Mouse (Mus musculus): ENCODE measurements around the gene Samd13. TPM values are rescaled to one million over a fixed set of nuclear protein-coding genes. Genes with fewer than 3 reads are reported as not detected.
A peak's percentile ranks its signal among the peaks of the same experiment; 100 is the strongest.

Samd13 gene
- polyA plus RNA-seq, 1 experiment from 2014 or later: 0.86 TPM

- Histone ChIP-seq H3K4me2 (ENCODE audit: low read depth, low read length) (no peak overlapping the region), H3K9me3 (replicated peaks; ENCODE audit: control insufficient read depth, low read length) (no peaks in the 10 kb centered on the region), H3K36me3 (replicated peaks; ENCODE audit: control insufficient read depth, insufficient read depth, low read depth, low read length) (no peaks in the 10 kb centered on the region), H3K4me3 (ENCODE audit: low read depth, low read length) (no peak overlapping the region), H3K27me3 (ENCODE audit: control insufficient read depth, insufficient read depth, low read length) (no peaks in the 10 kb centered on the region), H3K9ac (replicated peaks; ENCODE audit: low read length) (no peak overlapping the region), H3K27ac (replicated peaks; ENCODE audit: low read depth, low read length) (no peak overlapping the region), H3K4me1 (ENCODE audit: control insufficient read depth, insufficient read depth, low read length) (no peaks in the 10 kb centered on the region)
- ATAC-seq (replicated peaks; ENCODE audit: insufficient number of reproducible peaks, low FRiP score, low TSS enrichment, low read depth): no peak
- 68% methylated on average over 1 of the region's 1 CpGs for WGBS
- DNase-seq (ENCODE audit: low spot score): no peak
These were observed 23.7 kb upstream of the Samd13 start for GRCm38 (mm10) chr3:146709086-146709485.

GRCm38 (mm10) chr3:146708381-146708780 lies 23.0 kb upstream of the Samd13 start:
- H3K27ac ChIP-seq (replicated peaks; ENCODE audit: low read depth, low read length): no peak overlapping the region
- no peak for DNase-seq (ENCODE audit: low spot score)
- H3K4me2 ChIP-seq (ENCODE audit: low read depth, low read length): no peak overlapping the region
- H3K9me3 ChIP-seq (replicated peaks; ENCODE audit: control insufficient read depth, low read length): no peaks in the 10 kb centered on the region
- no peak for ATAC-seq (replicated peaks; ENCODE audit: insufficient number of reproducible peaks, low FRiP score, low TSS enrichment, low read depth)
- no peaks in the 10 kb centered on the region for H3K27me3 ChIP-seq (ENCODE audit: control insufficient read depth, insufficient read depth, low read length)
- no peaks in the 10 kb centered on the region for H3K4me1 ChIP-seq (ENCODE audit: control insufficient read depth, insufficient read depth, low read length)
- WGBS: 74% methylated on average over 3 of the region's 3 CpGs
- H3K9ac ChIP-seq (replicated peaks; ENCODE audit: low read length): no peak overlapping the region
- no peaks in the 10 kb centered on the region for H3K36me3 ChIP-seq (replicated peaks; ENCODE audit: control insufficient read depth, insufficient read depth, low read depth, low read length)
- H3K4me3 ChIP-seq (ENCODE audit: low read depth, low read length): no peak overlapping the region

- no peak for DNase-seq (ENCODE audit: low spot score)
- WGBS: 87% methylated on average over 4 of the region's 4 CpGs
These were observed 18.7 kb upstream of the Samd13 start for GRCm38 (mm10) chr3:146704099-146704498.

GRCm38 (mm10) chr3:146700051-146700450 lies 14.7 kb upstream of the Samd13 start:
- Histone ChIP-seq H3K36me3 (replicated peaks; ENCODE audit: control insufficient read depth, insufficient read depth, low read depth, low read length) (no peaks in the 10 kb centered on the region; the same call in 1 of the 2 replicates), H3K4me2 (ENCODE audit: low read depth, low read length) (no peak overlapping the region), H3K4me3 (ENCODE audit: low read depth, low read length) (no peak overlapping the region), H3K27ac (replicated peaks; ENCODE audit: low read depth, low read length) (no peak overlapping the region), H3K4me1 (ENCODE audit: control insufficient read depth, insufficient read depth, low read length) (no peaks in the 10 kb centered on the region), H3K9me3 (replicated peaks; ENCODE audit: control insufficient read depth, low read length) (no peaks in the 10 kb centered on the region), H3K9ac (replicated peaks; ENCODE audit: low read length) (no peak overlapping the region), H3K27me3 (ENCODE audit: control insufficient read depth, insufficient read depth, low read length) (no peaks in the 10 kb centered on the region)
- ATAC-seq (replicated peaks; ENCODE audit: insufficient number of reproducible peaks, low FRiP score, low TSS enrichment, low read depth) (no peak), DNase-seq (ENCODE audit: low spot score) (no peak)
- 81% methylated on average over 11 of the region's 11 CpGs for WGBS

More at GRCm38 (mm10) chr3:146704099-146704498, 18.7 kb upstream of the Samd13 start:
- no peak for ATAC-seq (replicated peaks; ENCODE audit: insufficient number of reproducible peaks, low FRiP score, low TSS enrichment, low read depth)
- no peak overlapping the region for H3K27ac ChIP-seq (replicated peaks; ENCODE audit: low read depth, low read length)
- H3K36me3 ChIP-seq (replicated peaks; ENCODE audit: control insufficient read depth, insufficient read depth, low read depth, low read length): no peaks in the 10 kb centered on the region; the same call in 1 of the 2 replicates
- no peaks in the 10 kb centered on the region for H3K9me3 ChIP-seq (replicated peaks; ENCODE audit: control insufficient read depth, low read length)
- no peak overlapping the region for H3K9ac ChIP-seq (replicated peaks; ENCODE audit: low read length)
- no peak overlapping the region for H3K4me2 ChIP-seq (ENCODE audit: low read depth, low read length)
- no peak overlapping the region for H3K4me3 ChIP-seq (ENCODE audit: low read depth, low read length)
- H3K27me3 ChIP-seq (ENCODE audit: control insufficient read depth, insufficient read depth, low read length): no peaks in the 10 kb centered on the region
- no peaks in the 10 kb centered on the region for H3K4me1 ChIP-seq (ENCODE audit: control insufficient read depth, insufficient read depth, low read length)

- no peaks in the 10 kb centered on the region for H3K27me3 ChIP-seq (ENCODE audit: control insufficient read depth, insufficient read depth, low read length)
- H3K27ac ChIP-seq (replicated peaks; ENCODE audit: low read depth, low read length): no peak overlapping the region
- no peak for DNase-seq (ENCODE audit: low spot score)
- H3K4me1 ChIP-seq (ENCODE audit: control insufficient read depth, insufficient read depth, low read length): no peaks in the 10 kb centered on the region
- 0 out of 2 replicates have a peak overlapping the region, but pooled peaks have one; percentile 19 for H3K9ac ChIP-seq (replicated peaks; ENCODE audit: low read length)
- no peak overlapping the region for H3K4me2 ChIP-seq (ENCODE audit: low read depth, low read length)
- no peak overlapping the region for H3K4me3 ChIP-seq (ENCODE audit: low read depth, low read length)
- no peak for ATAC-seq (replicated peaks; ENCODE audit: insufficient number of reproducible peaks, low FRiP score, low TSS enrichment, low read depth)
- H3K9me3 ChIP-seq (replicated peaks; ENCODE audit: control insufficient read depth, low read length): no peaks in the 10 kb centered on the region
- 60% methylated on average over 11 of the region's 11 CpGs for WGBS
- no peaks in the 10 kb centered on the region; the same call in 1 of the 2 replicates for H3K36me3 ChIP-seq (replicated peaks; ENCODE audit: control insufficient read depth, insufficient read depth, low read depth, low read length)
These were observed 13.6 kb upstream of the Samd13 start for GRCm38 (mm10) chr3:146698982-146699381.

GRCm38 (mm10) chr3:146692547-146692946 lies 7.2 kb upstream of the Samd13 start:
- Histone ChIP-seq H3K4me2 (ENCODE audit: low read depth, low read length) (no peak overlapping the region), H3K9ac (replicated peaks; ENCODE audit: low read length) (no peak overlapping the region), H3K4me3 (ENCODE audit: low read depth, low read length) (no peak overlapping the region), H3K4me1 (ENCODE audit: control insufficient read depth, insufficient read depth, low read length) (no peaks in the 10 kb centered on the region), H3K27me3 (ENCODE audit: control insufficient read depth, insufficient read depth, low read length) (no peaks in the 10 kb centered on the region), H3K9me3 (replicated peaks; ENCODE audit: control insufficient read depth, low read length) (no peaks in the 10 kb centered on the region), H3K27ac (replicated peaks; ENCODE audit: low read depth, low read length) (no peak overlapping the region), H3K36me3 (replicated peaks; ENCODE audit: control insufficient read depth, insufficient read depth, low read depth, low read length) (no peaks in the 10 kb centered on the region)
- 77% methylated on average over 5 of the region's 5 CpGs for WGBS
- DNase-seq (ENCODE audit: low spot score): no peak
- no peak for ATAC-seq (replicated peaks; ENCODE audit: insufficient number of reproducible peaks, low FRiP score, low TSS enrichment, low read depth)

- no peak overlapping the region for H3K9ac ChIP-seq (replicated peaks; ENCODE audit: low read length)
- DNase-seq (ENCODE audit: low spot score) (no peak), ATAC-seq (replicated peaks; ENCODE audit: insufficient number of reproducible peaks, low FRiP score, low TSS enrichment, low read depth) (no peak)
- no peaks in the 10 kb centered on the region for H3K27me3 ChIP-seq (ENCODE audit: control insufficient read depth, insufficient read depth, low read length)
- no peaks in the 10 kb centered on the region for H3K4me1 ChIP-seq (ENCODE audit: control insufficient read depth, insufficient read depth, low read length)
- no peak overlapping the region for H3K27ac ChIP-seq (replicated peaks; ENCODE audit: low read depth, low read length)
- no peak overlapping the region for H3K4me2 ChIP-seq (ENCODE audit: low read depth, low read length)
- WGBS: 71% methylated on average over 4 of the region's 4 CpGs
- H3K36me3 ChIP-seq (replicated peaks; ENCODE audit: control insufficient read depth, insufficient read depth, low read depth, low read length): no peaks in the 10 kb centered on the region
- no peak overlapping the region for H3K4me3 ChIP-seq (ENCODE audit: low read depth, low read length)
- no peaks in the 10 kb centered on the region for H3K9me3 ChIP-seq (replicated peaks; ENCODE audit: control insufficient read depth, low read length)
These were observed 1.8 kb upstream of the Samd13 start for GRCm38 (mm10) chr3:146687121-146687725.

GRCm38 (mm10) chr3:146686428-146686827 lies 1.0 kb upstream of the Samd13 start:
- no peaks in the 10 kb centered on the region for H3K36me3 ChIP-seq (replicated peaks; ENCODE audit: control insufficient read depth, insufficient read depth, low read depth, low read length)
- no peak overlapping the region for H3K4me2 ChIP-seq (ENCODE audit: low read depth, low read length)
- no peaks in the 10 kb centered on the region for H3K4me1 ChIP-seq (ENCODE audit: control insufficient read depth, insufficient read depth, low read length)
- no peaks in the 10 kb centered on the region for H3K27me3 ChIP-seq (ENCODE audit: control insufficient read depth, insufficient read depth, low read length)
- no peak overlapping the region for H3K9ac ChIP-seq (replicated peaks; ENCODE audit: low read length)
- no peak for DNase-seq (ENCODE audit: low spot score)
- no peaks in the 10 kb centered on the region for H3K9me3 ChIP-seq (replicated peaks; ENCODE audit: control insufficient read depth, low read length)
- H3K27ac ChIP-seq (replicated peaks; ENCODE audit: low read depth, low read length): no peak overlapping the region
- WGBS: 92% methylated on average over 8 of the region's 8 CpGs
- no peak overlapping the region for H3K4me3 ChIP-seq (ENCODE audit: low read depth, low read length)
- no peak for ATAC-seq (replicated peaks; ENCODE audit: insufficient number of reproducible peaks, low FRiP score, low TSS enrichment, low read depth)
